Mouse (Mus musculus): ENCODE data around the gene Ttc6. TPM values are rescaled to one million over a fixed set of nuclear protein-coding genes. Genes with fewer than 3 reads are reported as not detected.

The Ttc6 gene
- polyA plus RNA-seq, 1 experiment from 2014 or later: 0.80 TPM

- no peaks in the 10 kb centered on the region for H3K36me3 ChIP-seq
- 0 out of 2 replicates have a peak overlapping the region, but pooled peaks have one; percentile 27 for H3K9ac ChIP-seq
- WGBS: 7% methylated on average over 12 of the region's 12 CpGs
- H3K4me2 ChIP-seq: peak overlapping the region; percentile 41
- H3K4me1 ChIP-seq: peaks cover 8% of the 10 kb centered on the region
- H3K9me3 ChIP-seq: no peaks in the 10 kb centered on the region
- no peak overlapping the region for H3K4me3 ChIP-seq
- ATAC-seq (ENCODE audit: insufficient number of reproducible peaks, insufficient read depth, low FRiP score, low TSS enrichment, low read depth): peak; percentile 20; the same call in 1 of the 2 replicates
- H3K27ac ChIP-seq: no peak overlapping the region; the same call in 1 of the 2 replicates
- peaks cover 5% of the 10 kb centered on the region; the same call in 1 of the 2 replicates for H3K27me3 ChIP-seq
Observed at GRCm38 (mm10) chr12:57776290-57776997, 212.5 kb downstream of the Ttc6 start.

DNA sequence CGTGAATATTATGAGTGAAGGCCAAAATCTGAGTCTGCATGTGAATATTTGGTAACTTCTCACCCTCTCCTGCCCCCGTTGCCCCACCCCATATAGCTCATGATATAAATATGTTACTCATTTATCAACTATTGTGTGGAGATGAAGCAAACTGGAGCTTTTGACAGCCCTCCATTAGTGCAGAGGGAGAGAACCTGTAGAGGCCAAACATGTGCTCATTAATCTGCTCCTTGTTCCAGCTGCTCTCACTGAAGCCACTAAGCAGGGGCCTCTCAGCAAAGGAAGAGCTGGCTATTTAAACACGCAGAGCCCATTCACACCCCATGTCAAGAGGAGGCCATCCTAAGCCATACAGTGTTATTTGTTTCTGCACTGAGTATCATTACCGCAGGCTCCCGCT, 218.0 kb downstream of the Ttc6 start:
- no peak overlapping the region for H3K4me3 ChIP-seq
- ATAC-seq (ENCODE audit: insufficient number of reproducible peaks, insufficient read depth, low FRiP score, low TSS enrichment, low read depth): no peak
- H3K4me1 ChIP-seq: no peaks in the 10 kb centered on the region
- no peaks in the 10 kb centered on the region for H3K36me3 ChIP-seq
- H3K9me3 ChIP-seq: no peaks in the 10 kb centered on the region
- no peak overlapping the region for H3K27ac ChIP-seq
- no peaks in the 10 kb centered on the region for H3K27me3 ChIP-seq
- no peak overlapping the region for H3K9ac ChIP-seq
- 81% methylated on average over 5 of the region's 5 CpGs for WGBS
- no peak overlapping the region for H3K4me2 ChIP-seq

DNA sequence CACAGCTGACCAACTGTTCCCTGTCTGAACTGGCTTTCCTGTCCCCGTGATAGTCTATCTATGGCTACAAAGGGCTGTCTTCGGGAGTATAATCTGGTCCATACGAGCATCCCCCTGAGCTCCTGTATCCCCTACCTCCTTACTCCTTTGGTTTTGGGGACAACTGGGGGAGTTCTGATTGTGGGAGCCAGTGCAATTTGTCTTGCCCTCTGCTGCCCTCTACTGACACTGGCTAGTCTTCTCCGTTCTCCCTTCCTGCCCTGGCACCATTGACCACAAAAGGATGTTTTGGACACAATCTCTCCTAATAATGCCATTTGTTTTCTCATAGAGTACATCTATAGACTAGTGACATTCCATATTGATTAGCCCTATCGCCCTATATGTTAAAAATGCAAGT, 223.6 kb downstream of the Ttc6 start:
- Histone ChIP-seq H3K9me3 (no peaks in the 10 kb centered on the region), H3K27ac (no peak overlapping the region), H3K4me3 (no peak overlapping the region), H3K4me2 (no peak overlapping the region), H3K9ac (no peak overlapping the region), H3K36me3 (no peaks in the 10 kb centered on the region), H3K27me3 (no peaks in the 10 kb centered on the region), H3K4me1 (no peaks in the 10 kb centered on the region)
- WGBS: 25% methylated on average over 5 of the region's 5 CpGs
- no peak for ATAC-seq (ENCODE audit: insufficient number of reproducible peaks, insufficient read depth, low FRiP score, low TSS enrichment, low read depth)

Other genes starting within 250 kb of the Ttc6 start
- gene Foxa1, start 17.2 kb upstream of the Ttc6 start, polyA plus RNA-seq (2015; fragmentation: Nextera tagmentation; extraction: Ambion mirVana): 0.96 and 2.7 TPM in 2 replicates